ENCODE assay signal across 18 mouse cellular contexts in genomic region chr1:90262380-90262779, GRCm38 (mm10). TPM values are rescaled to one million over a fixed set of nuclear protein-coding genes. Genes with fewer than 3 reads are reported as not detected.
"Had no signal": no experiment of that assay in that cellular context is flagged by ENCODE, and none has a peak within 500 bp of the region (broad histone marks: within the 10 kb centered on the region; RNA-seq: fewer than 3 reads in every experiment).

No protein-coding gene starts in this region.

- H3K4me3 ChIP-seq: left cerebral cortex, adult 2 months; limb, embryonic 10.5 days; liver, embryonic 12.5 days; lung, embryonic 15.5 days; midbrain, embryonic 10.5 days; myocyte; neural tube, embryonic 15.5 days had no signal

- H3K4me1 ChIP-seq: limb, embryonic 10.5 days; lung, embryonic 15.5 days; midbrain, embryonic 10.5 days; neural tube, embryonic 15.5 days had no signal

- DNase-seq: kidney, postnatal 14 days; lung, postnatal 4 days; midbrain, embryonic 14.5 days; right cerebral cortex, adult 18-20 months; right cerebral cortex, postnatal 25 days; thymus, adult 2 months; thymus, postnatal 36 days had no signal

- H3K9ac ChIP-seq: liver, embryonic 12.5 days; lung, embryonic 15.5 days; neural tube, embryonic 15.5 days had no signal

- H3K4me2 ChIP-seq: liver, embryonic 12.5 days; lung, embryonic 15.5 days; neural tube, embryonic 15.5 days had no signal

- ATAC-seq: inflammation-experienced regulatory T-cells, adult 6 months; intestine, postnatal 0 days; liver, embryonic 12.5 days had no signal

- H3K36me3 ChIP-seq: limb, embryonic 10.5 days; liver, embryonic 12.5 days; lung, embryonic 15.5 days; midbrain, embryonic 10.5 days; neural tube, embryonic 15.5 days had no signal

- H3K27ac ChIP-seq: left cerebral cortex, adult 2 months; limb, embryonic 10.5 days; liver, embryonic 12.5 days; lung, embryonic 15.5 days; midbrain, embryonic 10.5 days; neural tube, embryonic 15.5 days; stomach, postnatal 0 days had no signal

- H3K9me3 ChIP-seq: limb, embryonic 10.5 days; liver, embryonic 12.5 days; lung, embryonic 15.5 days; midbrain, embryonic 10.5 days; neural tube, embryonic 15.5 days had no signal

RNA-seq across cellular contexts. Expression of gene Ackr3, which starts 58.6 kb away (rescaled TPM):
- total RNA-seq: megakaryocyte, adult 5-6 weeks had no signal
